In the genomic region with DNA sequence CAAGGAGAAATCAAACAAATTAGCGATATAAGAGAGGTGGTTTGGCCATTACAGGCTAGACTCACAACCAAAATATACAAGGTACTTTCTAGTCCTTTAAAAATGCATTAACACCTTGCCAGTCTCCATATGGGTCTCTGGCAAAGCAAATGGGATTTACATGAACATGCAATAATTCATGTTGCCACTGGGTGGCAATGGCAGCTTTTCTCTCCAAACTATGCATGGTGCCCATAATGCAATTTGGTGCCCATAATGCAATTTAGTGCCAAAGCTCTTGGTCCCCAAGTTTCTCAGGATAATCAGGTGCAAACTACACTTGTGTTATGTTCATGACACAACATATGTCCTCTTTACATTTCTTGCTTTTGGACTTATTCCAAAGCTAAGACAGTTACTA, we compare ENCODE assay signal across 10 mouse cellular contexts.
DNase-seq lines count a peak whose midpoint lies in the region; ATAC-seq and TF ChIP-seq lines count a peak whose summit lies in the region.
"Had no signal": no experiment of that assay in that cellular context is flagged by ENCODE, and none has a peak within 500 bp of the region (broad histone marks: within the 10 kb centered on the region; RNA-seq: fewer than 3 reads in every experiment).

No protein-coding gene starts in this region.

- no peak overlapping the region for H3K9ac ChIP-seq in hindbrain, embryonic 15.5 days
- H3K9ac ChIP-seq in midbrain, postnatal 0 days (replicated peaks; ENCODE audit: low read length, poor library complexity, severe bottlenecking), result no peak overlapping the region
- H3K9ac ChIP-seq: embryonic facial prominence, embryonic 13.5 days; liver, embryonic 13.5 days had no signal

- peak; percentile 38 for TF ChIP-seq CTCF in kidney, adult 2 months (conservative IDR thresholded peaks at IDR 0.05; ENCODE audit: insufficient read depth, insufficient read length, low read depth, low read length)
- TF ChIP-seq CTCF in midbrain, postnatal 0 days (IDR thresholded peaks at IDR 0.05), result peak; percentile 91

- intact Hi-C loops in left cerebral cortex, postnatal 14 days (cut with DNase I), result loop anchor here (10.0 kb wide), 1 partner anchor 1141 kb away; the partner anchor contains the start of gene Gata3

- no peaks in the 10 kb centered on the region for H3K9me3 ChIP-seq in hindbrain, embryonic 15.5 days
- no peaks in the 10 kb centered on the region for H3K9me3 ChIP-seq in midbrain, postnatal 0 days (ENCODE audit: low read length)
- H3K9me3 ChIP-seq: embryonic facial prominence, embryonic 13.5 days; liver, embryonic 13.5 days had no signal

- 7% methylated on average over 1 of the region's 1 CpGs for WGBS in kidney, adult 2 months
- 21% methylated on average over 1 of the region's 1 CpGs for WGBS in hindbrain, embryonic 15.5 days
- WGBS in midbrain, postnatal 0 days, result 18% methylated on average over 1 of the region's 1 CpGs

- DNase-seq in kidney, adult 2 months, result peak; percentile 44
- DNase-seq in kidney, adult 11 months, result no peak
- peak; percentile 26 for DNase-seq in MN1 (ENCODE audit: low spot score)
- peak; percentile 65 for DNase-seq in embryo, embryonic 10 days (ENCODE audit: low spot score)
- DNase-seq in left cerebral cortex, postnatal 14 days (ENCODE audit: low spot score in 2 of 2), result peak; percentile 21 to 50
- peak; percentile 80 for DNase-seq in midbrain, postnatal 0 days (ENCODE audit: low spot score)
- no peak for DNase-seq in urinary bladder, adult 2 months (ENCODE audit: low spot score)
- DNase-seq: liver, embryonic 13.5 days had no signal

- H3K4me2 ChIP-seq in hindbrain, embryonic 15.5 days, result no peak overlapping the region
- H3K4me2 ChIP-seq in midbrain, postnatal 0 days (ENCODE audit: low read depth, low read length, poor library complexity, severe bottlenecking), result no peak overlapping the region
- H3K4me2 ChIP-seq: embryonic facial prominence, embryonic 13.5 days; liver, embryonic 13.5 days had no signal

- H3K36me3 ChIP-seq in kidney, adult 2 months (ENCODE audit: control insufficient read depth, insufficient read depth, low read length), result no peaks in the 10 kb centered on the region
- H3K36me3 ChIP-seq in hindbrain, embryonic 15.5 days, result no peaks in the 10 kb centered on the region
- H3K36me3 ChIP-seq in midbrain, postnatal 0 days (ENCODE audit: insufficient read depth, low read length), result no peaks in the 10 kb centered on the region
- H3K36me3 ChIP-seq: embryonic facial prominence, embryonic 13.5 days; liver, embryonic 13.5 days had no signal

- peak; percentile 68; the same call in 1 of the 2 replicates for ATAC-seq in hindbrain, embryonic 15.5 days (ENCODE audit: low FRiP score, low read depth)
- peak; percentile 66; the same call in 1 of the 2 replicates for ATAC-seq in midbrain, postnatal 0 days (ENCODE audit: low FRiP score)

- no peaks in the 10 kb centered on the region for H3K27me3 ChIP-seq in kidney, adult 2 months (replicated peaks; ENCODE audit: control insufficient read depth, insufficient read depth, low read length)
- no peaks in the 10 kb centered on the region for H3K27me3 ChIP-seq in hindbrain, embryonic 15.5 days
- H3K27me3 ChIP-seq in midbrain, postnatal 0 days (ENCODE audit: insufficient read depth, low read length), result no peaks in the 10 kb centered on the region
- H3K27me3 ChIP-seq: embryonic facial prominence, embryonic 13.5 days; liver, embryonic 13.5 days had no signal

- H3K27ac ChIP-seq in kidney, adult 2 months (ENCODE audit: insufficient read depth, low read depth, low read length), result no peak overlapping the region
- no peak overlapping the region for H3K27ac ChIP-seq in hindbrain, embryonic 15.5 days (replicated peaks)
- no peak overlapping the region for H3K27ac ChIP-seq in midbrain, postnatal 0 days (ENCODE audit: low read depth, low read length)
- H3K27ac ChIP-seq: embryonic facial prominence, embryonic 13.5 days; liver, embryonic 13.5 days had no signal

- H3K4me1 ChIP-seq in kidney, adult 2 months (ENCODE audit: control insufficient read depth, insufficient read depth, low read length), result no peaks in the 10 kb centered on the region
- no peaks in the 10 kb centered on the region for H3K4me1 ChIP-seq in hindbrain, embryonic 15.5 days (replicated peaks)
- no peaks in the 10 kb centered on the region for H3K4me1 ChIP-seq in midbrain, postnatal 0 days (ENCODE audit: insufficient read depth, low read length)
- H3K4me1 ChIP-seq: embryonic facial prominence, embryonic 13.5 days; liver, embryonic 13.5 days had no signal

- TF ChIP-seq POLR2A in kidney, adult 2 months (IDR thresholded peaks at IDR 0.05; ENCODE audit: low read depth, low read length), result no peak

- no peak overlapping the region for H3K4me3 ChIP-seq in kidney, adult 2 months (ENCODE audit: insufficient read depth, low read depth, low read length)
- H3K4me3 ChIP-seq in hindbrain, embryonic 15.5 days, result no peak overlapping the region
- H3K4me3 ChIP-seq in midbrain, postnatal 0 days (ENCODE audit: low read depth, low read length), result no peak overlapping the region
- H3K4me3 ChIP-seq: embryonic facial prominence, embryonic 13.5 days; liver, embryonic 13.5 days had no signal

Comparison
In these comparisons a context has a peak if more than half of its experiments do, and no peak if none do; other contexts are left out.
1. DNase-seq: peak in kidney, adult 2 months (single experiment), MN1 (single experiment), embryo, embryonic 10 days (single experiment), left cerebral cortex, postnatal 14 days (2 of 2) and midbrain, postnatal 0 days (single experiment); none in kidney, adult 11 months (single experiment) and urinary bladder, adult 2 months (single experiment).